Mouse (Mus musculus) skeletal muscle tissue, adult 2 months (tissue): ENCODE data around the gene Mettl5.

ENCODE experiments used
- DNase-seq: peaks from one replicate; pipeline ENCODE4 v3.0.0-alpha.2; 2012; ENCODE audit warnings: low read depth, low spot score

Gene Mettl5

DNA sequence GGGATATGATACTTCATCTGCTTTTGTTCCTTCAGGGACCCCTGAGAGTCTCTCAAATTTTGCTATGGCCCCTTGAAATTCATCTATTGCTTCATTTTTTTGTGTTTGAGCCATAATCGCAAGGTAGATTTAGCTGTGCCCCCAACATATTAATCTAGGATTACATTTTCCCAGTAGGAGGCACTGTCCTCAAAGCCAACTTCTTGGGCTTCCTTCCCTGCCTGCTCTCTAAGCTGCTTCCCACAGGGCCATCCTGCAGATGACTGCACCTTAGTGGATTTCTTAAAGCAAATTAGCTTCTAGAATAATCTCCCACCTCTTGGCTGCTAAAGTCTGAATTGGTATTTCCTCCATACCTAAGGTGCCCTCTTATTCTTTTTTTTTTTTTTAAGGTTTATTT, 27.5 kb downstream of the Mettl5 start:
- DNase-seq, result no peak

DNA sequence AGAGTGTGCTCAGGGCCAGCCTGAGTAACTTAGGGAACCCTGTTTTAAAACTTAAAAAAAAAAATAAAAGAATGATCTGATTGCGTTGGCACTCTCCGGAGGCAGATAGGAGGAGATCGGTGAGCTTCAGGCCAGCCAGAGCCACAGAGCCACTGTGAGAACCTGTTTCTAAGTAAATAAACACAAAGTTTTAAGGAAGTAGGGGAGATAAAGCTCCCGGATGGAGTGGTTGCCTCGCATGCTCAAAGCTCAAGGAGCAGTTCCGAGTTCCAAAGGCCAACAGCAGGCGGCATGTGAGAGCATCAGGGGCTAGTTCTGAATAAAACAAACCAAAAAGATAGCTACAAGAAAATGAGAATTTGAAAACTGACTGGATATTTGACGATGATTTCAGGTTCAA, 29.0 kb downstream of the Mettl5 start:
- DNase-seq, result no peak

DNA sequence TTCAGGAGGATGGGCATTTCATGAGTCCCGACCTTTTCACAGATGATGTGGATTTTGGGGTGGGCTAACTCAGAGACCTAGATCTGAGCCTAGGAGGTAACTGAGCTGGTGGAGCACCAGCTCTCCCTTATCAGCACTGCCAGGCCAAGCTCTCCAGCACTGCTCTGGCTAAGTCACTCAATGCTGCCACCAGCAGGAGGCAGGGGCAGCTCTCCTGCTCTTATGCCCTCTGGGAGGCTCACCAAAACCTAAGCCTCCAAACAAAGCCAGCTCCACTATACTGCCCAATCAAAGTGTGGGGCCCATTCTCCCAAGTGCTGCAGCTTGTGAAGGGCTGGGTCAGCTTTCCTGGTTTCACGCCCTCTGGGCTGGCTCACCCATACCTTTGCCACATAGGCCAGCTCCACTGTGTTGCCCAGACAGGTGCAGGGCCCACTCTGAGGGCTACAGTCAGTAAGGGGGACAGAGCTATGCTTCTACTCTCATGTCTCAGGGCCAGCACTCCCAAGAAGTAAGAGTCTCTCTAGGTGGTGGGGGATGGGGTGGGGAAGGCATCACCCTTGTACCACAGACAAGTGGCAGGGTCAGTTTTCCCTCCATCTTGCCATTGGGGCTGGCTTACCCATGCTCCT, 33.9 kb downstream of the Mettl5 start:
- no peak for DNase-seq

DNA sequence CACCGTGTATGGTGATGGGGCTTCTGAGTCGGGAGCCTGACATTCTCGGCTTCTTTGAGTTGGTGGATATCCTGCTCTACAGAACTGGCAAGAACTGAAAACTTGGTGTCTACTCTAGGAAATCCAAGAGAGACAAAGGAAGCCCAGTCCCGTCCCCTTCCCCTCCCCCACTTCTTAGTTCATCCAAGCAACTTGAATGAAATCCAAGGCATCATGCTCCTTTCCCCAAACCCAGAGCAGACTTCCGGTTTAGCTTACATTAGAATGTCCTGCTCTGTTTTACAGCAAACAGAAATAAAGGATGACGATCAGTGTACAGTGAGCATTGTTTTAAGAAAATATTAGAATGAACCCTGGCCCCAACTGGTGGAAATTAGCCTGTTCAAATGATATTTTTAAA, 36.2 kb downstream of the Mettl5 start:
- DNase-seq, result no peak

DNA sequence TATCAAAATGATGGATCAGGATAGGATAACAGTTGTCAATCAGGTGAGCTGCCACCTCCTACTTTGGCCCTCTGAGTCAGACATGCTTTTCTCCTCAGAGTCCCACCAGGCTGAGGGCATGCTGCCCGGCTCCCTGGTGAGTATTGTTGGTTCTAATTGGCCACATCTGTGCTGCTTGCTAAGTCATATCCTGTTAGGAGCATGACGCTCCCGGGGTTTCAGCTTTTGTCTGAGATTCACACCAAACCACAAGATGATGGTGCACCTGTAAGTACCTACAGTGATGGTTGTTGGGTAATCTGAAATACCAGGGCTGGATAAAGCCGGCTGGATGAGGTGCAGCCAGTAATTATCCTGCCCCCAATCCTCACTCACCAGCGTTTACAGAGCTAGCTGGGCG, 45.2 kb downstream of the Mettl5 start:
- DNase-seq, result no peak

DNA sequence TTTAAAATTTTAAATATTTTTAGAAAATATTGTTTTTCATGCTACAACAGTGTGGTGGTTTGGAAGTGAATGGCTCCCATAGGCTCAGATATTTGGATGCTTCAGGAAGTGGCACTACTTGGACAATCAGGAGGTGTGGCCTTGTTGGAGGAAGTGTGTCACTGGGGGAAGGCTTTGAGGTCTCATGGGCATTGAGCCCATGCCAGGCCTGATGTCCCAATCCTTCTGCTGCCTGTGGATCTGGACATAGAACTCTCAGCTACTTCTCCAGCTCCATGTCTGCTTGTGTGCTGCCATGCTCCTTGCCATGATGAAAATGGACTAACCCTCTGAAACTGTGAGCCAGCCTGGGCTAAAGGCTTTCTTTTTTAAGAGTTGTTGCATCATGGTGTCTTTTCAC, 46.7 kb downstream of the Mettl5 start:
- no peak for DNase-seq

DNA sequence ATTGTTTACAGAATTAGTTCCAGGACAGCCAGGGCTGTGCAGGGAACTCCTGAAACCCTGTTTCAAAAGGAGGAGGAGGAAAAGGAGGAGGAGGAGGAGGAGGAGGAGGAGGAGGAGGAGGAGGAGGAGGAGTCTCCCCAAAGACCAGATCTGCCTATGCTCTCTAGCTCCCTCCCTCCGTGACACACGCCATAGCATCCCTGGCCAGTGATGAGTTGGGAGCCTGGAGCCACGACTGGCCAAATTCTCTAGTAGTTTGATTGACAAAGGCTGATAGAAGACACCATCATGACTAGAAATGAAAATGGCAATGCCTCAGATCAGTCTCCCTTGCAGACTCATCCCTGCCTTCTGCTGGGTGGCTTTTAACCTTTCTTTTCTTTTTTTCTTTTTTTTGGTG, 47.4 kb downstream of the Mettl5 start:
- no peak for DNase-seq

DNA sequence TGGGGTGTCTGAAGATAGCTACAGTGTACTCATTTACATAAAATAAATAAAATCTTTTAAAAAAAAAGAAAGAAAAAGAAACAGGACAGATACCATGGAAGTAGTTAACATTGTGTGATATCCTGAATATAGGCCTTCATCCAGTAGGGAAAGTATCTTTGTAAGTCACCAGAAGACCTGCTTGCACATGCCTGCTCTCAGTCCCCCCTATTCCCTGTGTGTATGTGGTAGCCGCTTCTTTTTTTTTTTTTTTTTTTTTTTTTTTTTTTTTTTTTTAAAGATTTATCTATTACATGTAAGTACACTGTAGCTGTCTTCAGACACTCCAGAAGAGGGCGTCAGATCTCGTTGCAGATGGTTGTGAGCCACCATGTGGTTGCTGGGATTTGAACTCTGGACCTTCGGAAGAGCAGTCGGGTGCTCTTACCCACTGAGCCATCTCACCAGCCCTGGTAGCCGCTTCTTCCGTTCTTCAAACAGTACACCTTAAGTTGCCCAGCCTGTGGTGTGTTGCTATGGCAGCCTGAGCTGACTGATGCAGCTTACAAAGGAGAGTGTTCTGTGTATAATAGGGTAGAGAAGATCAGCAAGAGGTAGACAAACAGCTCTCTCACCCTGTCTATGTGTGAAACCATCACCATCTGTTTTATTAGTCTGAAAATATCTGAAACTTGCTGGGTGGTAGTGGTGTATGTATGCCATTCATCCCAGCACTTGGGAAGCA, 48.0 kb downstream of the Mettl5 start:
- no peak for DNase-seq

DNA sequence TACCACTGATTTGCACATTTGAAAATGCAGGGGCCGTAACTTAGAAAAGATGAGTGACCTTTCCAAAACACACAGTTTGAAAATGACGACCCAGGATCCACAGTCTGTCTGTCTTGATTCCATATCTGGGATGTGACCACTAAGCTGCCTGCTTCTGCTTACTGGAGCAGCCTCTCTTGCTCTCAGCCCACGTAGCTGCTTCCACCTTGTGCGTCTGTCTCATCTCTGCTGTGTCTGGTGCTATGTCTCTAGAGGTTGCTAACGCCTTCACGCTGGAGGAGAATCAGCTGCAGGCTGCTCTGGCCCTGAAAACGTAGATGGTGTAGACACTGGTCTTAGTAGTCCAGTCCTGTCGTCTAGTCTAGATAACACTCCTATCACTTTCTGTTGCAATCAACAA, 55.3 kb downstream of the Mettl5 start:
- no peak for DNase-seq

DNA sequence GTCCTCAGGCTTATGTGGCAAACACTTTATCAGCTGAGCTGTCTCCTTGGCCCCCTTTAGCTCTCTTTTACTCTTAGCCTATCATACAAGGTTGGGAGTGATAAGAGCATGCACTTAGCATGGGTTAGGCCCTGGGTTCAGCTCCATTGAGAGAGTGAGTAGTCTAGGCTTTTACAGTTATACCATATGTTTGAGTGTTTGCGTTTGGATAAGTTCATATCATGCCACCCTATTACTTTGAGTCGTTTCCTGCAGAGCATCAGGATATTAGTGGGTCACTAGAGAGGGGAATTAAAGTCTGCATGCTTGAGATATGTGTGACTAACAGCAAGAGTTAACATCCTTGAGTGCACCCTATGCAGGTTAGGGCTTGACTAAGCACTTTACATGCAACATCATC, 55.7 kb downstream of the Mettl5 start:
- no peak for DNase-seq

DNA sequence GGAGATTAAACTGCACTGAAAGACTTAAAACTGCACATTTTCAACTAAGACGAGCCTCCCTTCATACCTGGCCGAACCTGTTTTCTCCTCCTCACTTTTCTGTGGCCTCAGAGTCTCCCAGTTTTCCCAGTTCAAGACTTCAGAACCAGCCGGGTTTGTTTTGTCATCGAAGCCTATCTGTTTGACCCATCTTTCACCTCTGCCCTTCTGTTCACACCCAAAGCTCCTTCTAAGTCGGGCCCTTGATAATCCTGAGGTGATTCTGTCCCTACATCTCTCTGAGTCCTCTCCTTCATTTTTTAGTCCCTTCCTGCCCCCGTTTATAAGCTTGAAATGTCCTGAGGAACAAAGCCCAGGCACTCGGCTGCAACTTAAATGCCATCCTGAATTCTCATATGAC, 57.4 kb downstream of the Mettl5 start:
- DNase-seq, result no peak

DNA sequence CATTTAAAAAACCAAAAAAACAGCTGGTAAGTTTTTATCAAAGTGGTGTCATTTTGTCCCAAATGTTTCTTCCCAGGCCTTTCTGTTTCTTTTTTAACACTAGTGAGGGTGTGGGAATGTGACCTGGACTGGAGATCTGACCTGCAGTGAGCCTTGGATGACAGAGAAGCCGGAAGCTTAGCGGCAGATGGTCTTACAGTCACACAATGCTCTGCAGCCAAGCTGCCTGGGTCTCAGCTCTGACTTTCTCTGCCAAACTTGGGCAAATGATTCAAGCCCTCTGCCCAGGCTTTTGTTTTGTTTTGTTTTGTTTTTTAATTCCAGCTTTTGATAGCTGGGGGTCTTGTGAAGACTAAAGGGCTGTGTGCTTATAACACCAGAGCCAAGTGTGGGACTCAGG, 59.0 kb downstream of the Mettl5 start:
- DNase-seq, result no peak

DNA sequence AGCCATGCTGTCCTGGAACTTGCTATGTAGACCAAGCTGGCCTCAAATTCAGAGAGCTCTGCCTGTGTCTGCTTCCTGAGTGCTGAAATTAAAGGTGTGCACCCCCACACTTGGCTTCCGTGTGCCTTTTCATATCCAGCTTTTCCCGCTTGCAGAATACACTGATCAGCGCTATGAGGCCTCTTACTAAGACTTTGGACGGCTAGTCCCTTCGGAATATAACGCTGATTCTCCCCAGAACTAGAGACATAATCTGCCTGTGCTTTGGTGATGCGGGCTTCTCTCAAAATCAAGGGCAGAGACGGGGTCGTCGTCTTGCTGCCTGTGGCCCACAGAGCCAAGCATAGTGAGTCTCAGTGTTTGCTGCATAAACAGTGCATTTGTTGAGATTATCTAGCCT, 59.5 kb downstream of the Mettl5 start:
- no peak for DNase-seq

DNA sequence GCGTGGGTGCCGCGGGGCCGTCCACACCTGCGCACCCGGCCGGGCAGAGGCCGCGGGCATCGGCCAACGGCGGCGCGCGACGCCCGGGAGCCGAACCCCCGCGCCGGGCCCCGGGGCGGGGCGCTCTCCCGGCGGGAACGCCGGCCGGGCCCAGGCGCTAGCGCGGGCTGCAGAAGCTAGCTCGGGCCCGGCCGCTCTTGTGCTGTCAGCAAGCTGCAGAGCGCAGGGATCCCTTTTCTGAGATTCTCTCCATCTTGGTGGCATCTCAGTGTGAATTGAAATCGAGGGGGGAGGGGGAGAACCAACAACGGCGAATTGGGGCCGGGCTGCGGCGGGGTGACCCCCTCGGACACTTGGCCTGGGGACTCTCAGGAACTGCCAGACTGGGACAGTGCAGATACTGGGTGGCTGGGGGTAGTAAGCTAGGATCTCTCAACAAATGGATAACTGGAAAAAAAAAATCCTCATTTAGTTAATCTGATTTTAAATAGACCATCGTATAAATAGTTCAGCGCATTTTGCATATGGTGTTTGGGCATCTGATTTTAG, 62.2 kb downstream of the Mettl5 start:
- no peak for DNase-seq

DNA sequence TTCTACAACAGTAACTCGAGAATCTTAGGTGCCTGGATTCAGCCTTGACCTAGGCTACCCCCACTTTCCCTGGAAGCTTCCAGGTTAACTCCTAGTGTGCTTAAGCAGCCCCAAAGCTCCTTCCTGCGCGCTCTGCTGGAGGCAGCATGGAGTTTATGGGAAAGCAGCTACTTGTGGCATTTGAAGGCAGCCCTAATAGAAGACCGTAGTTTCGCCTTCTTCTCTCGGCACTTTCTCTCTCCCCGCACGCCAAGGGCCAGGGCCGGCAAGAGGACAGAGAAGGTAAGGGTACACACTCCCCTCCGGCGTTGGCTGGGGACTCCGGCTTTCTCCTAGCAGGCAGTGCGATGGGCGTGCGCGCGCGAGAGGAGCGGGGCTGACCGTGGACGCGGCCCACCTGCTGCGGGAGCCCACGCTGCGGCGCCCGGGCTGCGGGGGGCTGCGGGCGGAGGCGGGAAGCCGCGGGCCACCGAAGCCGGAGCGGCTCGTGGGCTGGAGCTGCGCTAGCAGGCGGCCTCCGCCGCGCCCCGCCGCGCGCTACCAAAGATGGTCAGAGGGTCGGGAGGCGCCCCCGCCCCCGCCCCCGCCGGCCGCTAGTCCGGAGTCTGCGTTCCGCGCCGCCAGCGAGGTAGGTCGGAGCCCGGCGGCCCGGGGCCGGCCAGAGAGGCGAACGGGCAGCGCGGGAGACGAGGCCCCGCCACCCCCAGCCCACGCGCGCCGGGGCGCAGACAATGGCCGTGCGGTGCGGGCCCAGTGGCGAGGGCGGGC, 62.9 kb downstream of the Mettl5 start:
- peak; percentile 13 for DNase-seq

DNA sequence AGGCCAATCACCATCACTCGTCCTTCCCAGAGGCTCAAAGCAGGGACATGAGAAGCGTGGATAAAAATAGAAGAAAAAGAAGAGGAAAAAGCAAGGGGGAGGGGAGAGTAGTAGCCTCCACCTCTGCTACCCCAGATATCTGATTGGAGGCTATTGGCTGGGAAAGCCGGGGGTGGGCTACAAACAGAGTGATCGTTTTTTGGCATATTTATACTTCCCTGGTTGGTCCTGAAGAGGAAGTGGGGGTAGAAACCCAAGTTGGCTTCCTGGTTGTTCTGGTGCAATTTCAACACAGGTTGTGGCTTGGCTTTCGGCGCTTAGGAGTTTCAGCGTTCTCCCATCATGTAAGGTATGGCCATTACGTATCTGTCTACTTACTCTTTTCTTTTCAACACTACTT, 63.7 kb downstream of the Mettl5 start, which contains the start of gene Klhl23:
Gene Klhl23 (plus strand): TSS at position 234 of the 400 bp plus-strand sequence.
- peak; percentile 13 for DNase-seq
